Mouse (Mus musculus) neural tube, embryonic 15.5 days (tissue): ENCODE measurements around the gene Nes. TPM values are rescaled to one million over a fixed set of nuclear protein-coding genes. Genes with fewer than 3 reads are reported as not detected.

Source experiments
- ATAC-seq: fragments of 200-750 bp; cut with Nextera tagmentation; 2 replicates; pipeline ENCODE4 v1.8.0; 2017; ENCODE audit warnings: mild to moderate bottlenecking, moderate TSS enrichment, moderate library complexity; ENCODE audit not compliant: low FRiP score
- H3K27ac ChIP-seq: fragments of 300-500 bp; sonication (generic); replicated peaks from 2 replicates; pipeline ENCODE4 v1.5.1; 2015; ENCODE audit warnings: mild to moderate bottlenecking, inconsistent platforms
- H3K27me3 ChIP-seq: fragments of 300-500 bp; sonication (generic); replicated peaks from 2 replicates; pipeline ENCODE4 v1.6.1; 2015; ENCODE audit warnings: inconsistent platforms
- H3K36me3 ChIP-seq: fragments of 300-500 bp; sonication (generic); 2 replicates; pipeline ENCODE4 v1.6.1; 2015; ENCODE audit warnings: inconsistent platforms
- H3K4me1 ChIP-seq: fragments of 300-500 bp; sonication (generic); 2 replicates; pipeline ENCODE4 v1.6.1; 2015; ENCODE audit warnings: inconsistent platforms
- H3K4me2 ChIP-seq: fragments of 300-500 bp; sonication (generic); 2 replicates; pipeline ENCODE4 v1.6.1; 2015; ENCODE audit warnings: inconsistent platforms, mild to moderate bottlenecking, moderate library complexity
- H3K4me3 ChIP-seq: fragments of 300-500 bp; sonication (generic); replicated peaks from 2 replicates; pipeline ENCODE4 v1.5.1; 2015; ENCODE audit warnings: mild to moderate bottlenecking, inconsistent platforms
- H3K9ac ChIP-seq: fragments of 300-500 bp; sonication (generic); replicated peaks from 2 replicates; pipeline ENCODE4 v1.6.1; 2015; ENCODE audit warnings: mild to moderate bottlenecking, inconsistent platforms
- H3K9me3 ChIP-seq: fragments of 300-500 bp; sonication (generic); replicated peaks from 2 replicates; pipeline ENCODE4 v1.6.1; 2016; ENCODE audit warnings: inconsistent platforms
- WGBS: fragments of 180-500 bp; shearing (Covaris S2); methylation state at CpG from one replicate; pipeline ENCODE4 v1.1.7; 2015; ENCODE audit warnings: mixed read lengths; 5-methylcytosine and 5-hydroxymethylcytosine counted together
- polyA plus RNA-seq: library from polyadenylated mRNA; unstranded; fragments of >200 nt; fragmentation: Nextera tagmentation; extraction: Ambion mirVana; gene quantifications from 2 replicates; pipeline ENCODE4 v1.2.1, GENCODE M21; 2015

The Nes gene
- polyA plus RNA-seq, 1 experiment from 2014 or later: 22.8 TPM

DNA sequence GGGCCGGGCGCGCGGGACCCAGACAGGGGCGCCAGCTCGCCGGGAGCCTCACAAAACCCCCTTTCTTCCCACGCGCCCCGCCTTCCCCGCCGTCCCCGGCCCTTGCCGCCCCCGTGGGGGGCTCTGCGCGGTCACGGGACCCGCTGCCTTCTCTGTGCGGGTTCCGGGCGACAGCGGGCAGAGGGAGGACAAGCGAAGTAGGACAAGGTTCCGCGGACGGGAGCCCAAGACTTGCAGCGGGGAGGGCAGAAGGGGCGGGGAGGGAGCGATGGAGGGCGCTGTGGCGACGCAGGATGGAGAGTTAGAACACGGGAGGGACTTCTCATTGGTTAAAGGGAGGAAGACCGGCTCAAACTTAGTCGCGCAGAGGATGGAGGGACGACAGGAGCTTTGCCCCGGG lies 29.3 kb downstream of the Nes start, which contains the start of gene Bcan:
Gene Bcan, minus strand, starts transcription at position 50 of the 400 bp plus-strand sequence.
- no peaks in the 10 kb centered on the region for H3K36me3 ChIP-seq
- H3K4me3 ChIP-seq: peak within 1 kb of the TSS; percentile 43
- peak within 1 kb of the TSS; percentile 92 for H3K4me2 ChIP-seq
- WGBS: 0% methylated on average over 37 of the region's 39 CpGs
- peak within 1 kb of the TSS; percentile 76 for H3K27ac ChIP-seq
- H3K9ac ChIP-seq: peak within 1 kb of the TSS; percentile 53
- H3K27me3 ChIP-seq: peaks cover 87% of the 10 kb centered on the region
- peaks cover 56% of the 10 kb centered on the region for H3K4me1 ChIP-seq
- ATAC-seq: peak; percentile 27; the same call in 1 of the 2 replicates
- no peaks in the 10 kb centered on the region for H3K9me3 ChIP-seq

- peak overlapping the region; percentile 92 for H3K4me2 ChIP-seq
- ATAC-seq: no peak
- H3K4me1 ChIP-seq: peaks cover 53% of the 10 kb centered on the region
- no peak overlapping the region for H3K9ac ChIP-seq
- no peaks in the 10 kb centered on the region for H3K36me3 ChIP-seq
- no peaks in the 10 kb centered on the region; the same call in 1 of the 2 replicates for H3K9me3 ChIP-seq
- peaks cover 84% of the 10 kb centered on the region for H3K27me3 ChIP-seq
- H3K4me3 ChIP-seq: peak overlapping the region; percentile 43
- H3K27ac ChIP-seq: peak overlapping the region; percentile 76
- WGBS: 17% methylated on average over 11 of the region's 11 CpGs
Observed at GRCm38 (mm10) chr3:88000816-88001595, 30.1 kb downstream of the Nes start.

GRCm38 (mm10) chr3:88002291-88002976 lies 31.6 kb downstream of the Nes start:
- Histone ChIP-seq H3K4me3 (no peak overlapping the region), H3K36me3 (no peaks in the 10 kb centered on the region), H3K27me3 (peaks cover 70% of the 10 kb centered on the region), H3K4me1 (peaks cover 42% of the 10 kb centered on the region), H3K9ac (no peak overlapping the region), H3K4me2 (peak overlapping the region; percentile 33), H3K27ac (peak overlapping the region; percentile 62), H3K9me3 (no peaks in the 10 kb centered on the region; the same call in 1 of the 2 replicates)
- WGBS: 4% methylated on average over 17 of the region's 17 CpGs
- ATAC-seq: peak; percentile 38

GRCm38 (mm10) chr3:88005822-88006786 lies 35.2 kb downstream of the Nes start:
- Histone ChIP-seq H3K4me2 (no peak overlapping the region), H3K36me3 (no peaks in the 10 kb centered on the region), H3K9ac (no peak overlapping the region), H3K4me1 (peaks cover 17% of the 10 kb centered on the region), H3K4me3 (no peak overlapping the region), H3K27me3 (peaks cover 33% of the 10 kb centered on the region), H3K9me3 (no peaks in the 10 kb centered on the region; the same call in 1 of the 2 replicates), H3K27ac (no peak overlapping the region)
- ATAC-seq: no peak
- 82% methylated on average over 18 of the region's 18 CpGs for WGBS

- no peak overlapping the region for H3K27ac ChIP-seq
- 8% methylated on average over 6 of the region's 6 CpGs for WGBS
- no peak for ATAC-seq
Observed at GRCm38 (mm10) chr3:88010634-88011265, 39.9 kb downstream of the Nes start.

DNA sequence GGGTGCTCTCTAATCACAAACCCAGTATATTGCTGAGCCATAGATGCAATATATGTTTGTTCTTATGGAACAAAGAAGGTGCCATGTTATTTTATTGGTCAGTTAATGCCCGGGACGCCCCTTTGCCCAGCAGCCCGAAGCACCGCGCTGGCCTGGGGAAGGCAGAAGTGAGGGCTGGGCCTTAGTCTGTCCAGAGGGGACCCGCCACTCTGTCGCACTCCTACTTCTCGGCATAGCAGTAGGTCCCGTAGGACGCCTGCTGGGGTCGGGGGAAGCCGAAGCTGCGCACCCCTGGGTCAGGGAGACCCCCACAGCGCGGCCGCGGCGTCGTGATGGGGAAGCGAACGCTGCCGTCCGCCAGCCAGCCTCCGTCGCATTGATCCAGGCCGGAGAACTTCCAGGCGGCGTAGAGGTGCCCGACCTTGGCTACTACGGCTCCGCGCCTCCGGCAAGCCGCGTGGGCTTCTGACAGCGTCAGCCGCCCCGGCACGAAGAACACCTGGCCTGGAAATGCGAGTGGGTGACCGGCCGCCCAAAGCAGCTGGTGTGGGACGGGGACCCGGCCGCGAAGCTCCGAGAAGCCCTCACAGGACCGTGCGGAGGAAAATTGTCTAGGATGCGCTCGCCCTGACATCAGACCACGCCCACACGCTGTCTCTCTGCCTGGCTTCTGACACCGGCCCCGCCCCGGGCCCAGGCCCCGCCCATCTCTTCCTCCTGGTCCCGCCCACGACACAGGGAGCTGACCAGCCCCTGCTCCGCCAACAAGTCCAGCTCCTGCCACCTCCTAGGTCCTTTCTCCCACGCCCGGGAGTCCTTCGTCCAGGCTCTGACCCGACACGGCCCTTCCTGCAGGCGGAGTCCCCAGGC lies 51.7 kb downstream of the Nes start:
- peaks cover 23% of the 10 kb centered on the region for H3K4me1 ChIP-seq
- H3K9ac ChIP-seq: peak overlapping the region; percentile 62
- WGBS: under 1% methylated on average over 66 of the region's 66 CpGs
- H3K9me3 ChIP-seq: no peaks in the 10 kb centered on the region
- H3K4me2 ChIP-seq: peak overlapping the region; percentile 98
- H3K36me3 ChIP-seq: no peaks in the 10 kb centered on the region
- peak overlapping the region; percentile 57 for H3K4me3 ChIP-seq
- peak; percentile 94 for ATAC-seq
- peaks cover 77% of the 10 kb centered on the region for H3K27me3 ChIP-seq
- H3K27ac ChIP-seq: no peak overlapping the region

More at GRCm38 (mm10) chr3:88010634-88011265, 39.9 kb downstream of the Nes start:
- Histone ChIP-seq H3K27me3 (peaks cover 7% of the 10 kb centered on the region), H3K9ac (no peak overlapping the region), H3K4me2 (no peak overlapping the region), H3K4me1 (no peaks in the 10 kb centered on the region), H3K36me3 (no peaks in the 10 kb centered on the region), H3K9me3 (no peaks in the 10 kb centered on the region; the same call in 1 of the 2 replicates), H3K4me3 (no peak overlapping the region)

DNA sequence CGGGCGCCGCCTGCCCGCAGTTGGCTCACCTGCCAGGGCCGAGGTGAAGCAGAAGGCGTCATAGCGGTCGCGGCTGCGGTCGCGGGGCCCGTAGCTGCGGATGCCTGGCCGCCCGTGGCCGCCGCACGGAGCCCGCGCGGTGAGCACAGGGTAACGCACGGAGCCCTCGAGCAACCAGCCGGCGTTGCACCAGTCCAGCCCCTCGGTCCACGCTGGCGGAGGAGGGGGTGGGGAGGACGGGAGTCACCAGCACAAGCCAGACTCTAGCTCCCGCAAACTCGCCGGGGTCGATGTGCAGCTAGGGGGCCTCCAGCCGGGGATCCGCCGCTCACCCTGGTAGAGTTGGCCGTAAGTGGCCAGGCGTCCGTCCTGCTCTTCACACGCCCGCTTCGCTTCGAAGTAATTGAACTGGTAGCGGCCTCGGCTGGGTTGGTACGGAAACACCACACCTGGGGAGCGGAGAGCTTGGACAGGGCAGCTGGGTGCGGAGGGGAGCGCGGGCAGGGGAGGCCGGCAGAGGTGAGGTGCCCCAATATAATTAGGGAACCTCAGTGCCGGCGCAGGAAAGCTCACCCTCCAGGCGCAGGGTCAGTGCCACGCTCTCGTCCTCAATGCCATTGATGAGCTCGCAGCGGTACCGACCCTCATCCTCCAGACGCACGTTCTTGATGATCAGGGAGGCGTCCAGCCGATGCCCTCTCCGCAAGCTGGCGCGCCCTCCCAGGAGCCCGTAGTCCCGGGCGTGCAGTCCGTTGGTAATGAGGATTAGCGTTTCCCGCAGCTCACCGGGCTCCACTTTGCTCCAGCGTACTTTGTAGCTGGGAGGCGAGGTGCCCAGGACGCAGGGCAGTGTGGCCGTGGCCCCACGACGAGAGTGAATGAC lies 52.6 kb downstream of the Nes start:
- peaks cover 80% of the 10 kb centered on the region for H3K27me3 ChIP-seq
- peak overlapping the region; percentile 98 for H3K4me2 ChIP-seq
- no peaks in the 10 kb centered on the region for H3K36me3 ChIP-seq
- under 1% methylated on average over 80 of the region's 81 CpGs for WGBS
- peak; percentile 84 for ATAC-seq
- H3K4me3 ChIP-seq: peak overlapping the region; percentile 57
- H3K27ac ChIP-seq: no peak overlapping the region
- peak overlapping the region; percentile 62 for H3K9ac ChIP-seq
- H3K4me1 ChIP-seq: peaks cover 23% of the 10 kb centered on the region
- H3K9me3 ChIP-seq: no peaks in the 10 kb centered on the region

GRCm38 (mm10) chr3:88026823-88027222 lies 55.9 kb downstream of the Nes start:
- Histone ChIP-seq H3K4me3 (no peak overlapping the region), H3K9ac (no peak overlapping the region), H3K4me2 (no peak overlapping the region), H3K4me1 (peaks cover 23% of the 10 kb centered on the region), H3K36me3 (no peaks in the 10 kb centered on the region), H3K9me3 (no peaks in the 10 kb centered on the region), H3K27me3 (peaks cover 79% of the 10 kb centered on the region), H3K27ac (no peak overlapping the region)
- ATAC-seq: no peak
- WGBS: 66% methylated on average over 7 of the region's 7 CpGs

DNA sequence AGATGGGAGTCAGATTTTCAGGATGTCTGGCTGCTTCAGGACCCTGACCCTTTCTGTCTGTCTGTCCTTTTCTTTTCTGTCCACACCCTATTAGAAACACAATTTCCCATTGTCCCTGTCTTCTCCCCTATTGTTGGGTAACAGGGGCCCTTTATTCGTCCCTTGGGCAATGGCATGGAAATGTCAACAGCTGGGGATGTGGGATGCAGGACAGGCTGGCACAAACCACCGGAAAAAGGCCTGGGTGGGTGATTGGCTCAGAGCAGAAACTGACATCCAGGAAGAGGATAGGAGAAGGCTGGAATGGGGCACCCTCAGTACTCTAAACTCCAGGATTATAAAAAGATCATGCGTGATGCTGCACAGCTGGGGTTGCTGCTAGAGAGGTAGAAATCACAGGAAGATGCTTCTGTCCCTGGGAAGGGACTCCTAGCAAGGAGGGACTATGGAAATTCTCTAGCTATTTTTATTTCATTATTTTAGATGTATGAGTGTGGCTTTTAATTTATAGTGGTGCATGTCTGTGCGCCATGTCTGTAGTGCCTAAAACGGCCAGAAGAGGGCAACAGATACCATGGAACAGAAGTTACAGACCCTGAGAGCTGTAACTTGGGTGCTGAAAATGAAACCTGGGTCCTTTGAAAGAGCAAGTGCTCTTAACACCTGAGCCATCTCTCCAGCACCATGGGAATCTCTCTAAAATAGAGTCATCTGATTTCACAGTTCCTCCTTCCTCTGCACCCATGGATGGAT lies 56.7 kb downstream of the Nes start, which contains the start of gene Hapln2:
Gene Hapln2, minus strand, starts transcription at position 150 of the 753 bp plus-strand sequence.
- Histone ChIP-seq H3K4me3 (no peak within 1 kb of the TSS), H3K27ac (no peak within 1 kb of the TSS), H3K9me3 (no peaks in the 10 kb centered on the region), H3K36me3 (no peaks in the 10 kb centered on the region), H3K9ac (no peak within 1 kb of the TSS), H3K4me2 (no peak within 1 kb of the TSS), H3K27me3 (peaks cover 79% of the 10 kb centered on the region), H3K4me1 (peaks cover 17% of the 10 kb centered on the region)
- ATAC-seq: no peak
- WGBS: 43% methylated on average over 5 of the region's 5 CpGs
